Mouse (Mus musculus) bone marrow, adult 2 months (tissue): ENCODE results near the gene Tnfsfm13.

Experiments used
- CTCF ChIP-seq: fragments of 200-500 bp; IDR thresholded peaks from 2 replicates; pipeline ENCODE4 v1.5.1; 2011; ENCODE audit warnings: low read length, control low read depth; ENCODE audit not compliant: control insufficient read depth, insufficient read depth
- POLR2A ChIP-seq: fragments of 200-500 bp; IDR thresholded peaks from 2 replicates; pipeline ENCODE4 v1.6.1; 2011; ENCODE audit warnings: low read depth, mild to moderate bottlenecking, control low read depth, low read length, borderline replicate concordance; ENCODE audit not compliant: control insufficient read depth

DNA sequence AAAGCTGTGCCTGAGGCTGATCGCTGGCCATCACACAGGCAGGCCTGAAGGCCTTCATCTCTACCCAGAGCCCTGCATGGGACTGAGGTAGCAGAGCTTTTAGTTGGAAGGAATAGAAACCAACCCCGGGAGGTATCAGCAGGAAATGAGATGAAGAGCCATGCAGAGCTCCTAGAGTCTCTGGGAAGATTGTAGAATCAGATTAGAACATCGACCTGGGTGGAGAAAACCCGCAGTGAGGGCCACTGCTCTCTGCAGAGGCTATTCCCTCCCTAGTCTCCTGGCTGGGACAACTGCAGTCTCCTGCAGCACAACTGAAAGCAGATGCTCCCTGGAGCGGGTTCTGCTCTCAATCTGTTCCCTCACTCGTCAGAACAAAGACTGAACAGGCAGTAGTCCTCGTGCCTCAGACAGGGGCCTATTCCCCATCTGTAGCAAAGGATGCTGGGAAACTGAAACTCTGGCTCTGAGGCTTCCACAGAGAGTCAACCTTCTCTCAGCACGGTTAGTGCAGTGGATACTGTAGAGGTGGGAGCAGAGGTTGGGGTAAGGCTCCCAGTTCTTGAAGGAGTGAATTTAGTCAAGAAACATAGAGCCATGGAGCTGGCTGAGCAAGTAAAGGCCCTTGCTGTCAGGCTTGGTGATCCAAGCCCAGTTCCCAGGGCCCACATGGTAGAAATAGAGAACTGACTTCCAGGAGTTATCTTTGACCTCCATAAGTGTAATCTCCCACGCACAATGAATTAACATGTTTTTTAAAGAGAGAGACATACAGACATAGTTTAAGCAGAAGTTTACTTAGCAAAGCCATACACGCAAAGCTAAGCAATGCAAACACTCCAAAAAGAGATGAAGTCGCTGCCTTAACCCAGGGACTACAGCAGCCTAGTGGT is 13.9 kb upstream of the Tnfsfm13 start:
- TF ChIP-seq CTCF (no peak), POLR2A (no peak)
